Mouse (Mus musculus) cerebellum, adult 9-11 months (tissue): ENCODE data around the gene Mdga2.

Experiments used
- DNase-seq: peaks from one replicate; pipeline ENCODE4 v3.0.0; 2022

Gene Mdga2

DNA sequence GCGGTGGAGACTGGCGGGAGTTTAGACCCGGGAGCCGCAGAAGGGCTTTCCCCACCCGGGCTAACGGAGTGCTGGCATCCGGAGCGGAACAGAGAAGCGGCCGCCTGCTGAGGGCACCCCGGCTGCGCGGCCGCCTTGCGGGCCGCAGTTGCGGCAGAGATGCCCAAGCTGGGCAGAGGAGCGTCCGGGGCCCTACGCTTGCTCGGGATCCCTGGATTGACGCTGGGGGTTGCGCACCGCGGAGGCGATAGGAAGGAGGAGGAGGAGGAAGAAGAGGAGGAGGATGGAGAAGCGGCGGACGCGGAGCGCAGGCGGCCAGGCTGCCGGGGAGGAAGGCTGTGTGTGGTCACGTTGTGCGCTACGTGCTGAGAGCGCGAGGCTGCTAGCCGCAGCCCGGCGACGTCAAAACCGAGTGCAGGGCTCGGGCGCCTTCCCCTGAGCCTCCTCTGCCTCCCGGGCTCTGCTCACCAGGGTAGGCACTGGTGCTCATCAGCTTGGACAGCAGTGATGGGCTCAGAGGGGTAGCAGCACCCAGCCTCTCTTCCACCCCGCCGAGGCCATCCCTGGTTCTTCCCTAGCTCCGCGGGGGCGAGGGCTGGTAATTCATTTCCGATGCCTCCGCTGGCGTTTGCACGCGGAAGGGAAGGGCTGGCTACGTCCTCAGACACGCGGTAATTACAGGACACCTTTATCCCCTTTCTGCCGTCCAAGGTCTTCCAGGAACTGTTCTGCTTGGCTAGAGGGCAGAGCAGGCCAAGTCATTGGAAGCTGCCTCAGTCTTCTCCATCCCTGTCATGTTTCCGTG, at the start of gene Mdga2:
Gene Mdga2 (minus strand): TSS at position 329 of the 805 bp plus-strand sequence.
- peak; percentile 40 for DNase-seq

- no peak for DNase-seq
These were observed 45.1 kb upstream of the Mdga2 start for GRCm38 (mm10) chr12:67267409-67267808.

DNA sequence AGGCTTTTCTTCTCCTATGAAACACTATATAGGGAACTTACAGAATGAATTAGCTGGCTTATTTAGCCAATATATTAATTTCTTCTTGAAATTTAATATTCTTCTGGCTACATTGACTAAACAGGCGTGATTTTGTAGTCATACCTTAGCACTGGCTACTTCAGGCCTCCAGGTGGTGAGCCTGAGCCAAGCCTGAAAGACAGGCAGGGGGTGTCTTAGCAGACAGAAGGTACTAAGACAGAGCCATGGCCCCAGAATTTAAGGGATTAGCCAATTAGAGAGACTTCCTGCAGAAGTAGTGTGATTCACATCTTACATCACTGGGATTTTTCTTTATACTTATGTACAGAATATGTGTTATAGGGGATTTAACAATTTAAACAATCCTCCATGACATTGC, 1.2 kb upstream of the Mdga2 start:
- DNase-seq: no peak

GRCm38 (mm10) chr12:67221329-67222220, 774 bp downstream of the Mdga2 start:
- DNase-seq: peak; percentile 41

GRCm38 (mm10) chr12:67220641-67221231, 1.6 kb downstream of the Mdga2 start:
- peak; percentile 25 for DNase-seq

GRCm38 (mm10) chr12:67220041-67220440, 2.3 kb downstream of the Mdga2 start:
- DNase-seq: peak; percentile 5

GRCm38 (mm10) chr12:67219564-67219963, 2.8 kb downstream of the Mdga2 start:
- DNase-seq: no peak

- DNase-seq: no peak
These were observed 9.5 kb downstream of the Mdga2 start for GRCm38 (mm10) chr12:67212801-67213200.

DNA sequence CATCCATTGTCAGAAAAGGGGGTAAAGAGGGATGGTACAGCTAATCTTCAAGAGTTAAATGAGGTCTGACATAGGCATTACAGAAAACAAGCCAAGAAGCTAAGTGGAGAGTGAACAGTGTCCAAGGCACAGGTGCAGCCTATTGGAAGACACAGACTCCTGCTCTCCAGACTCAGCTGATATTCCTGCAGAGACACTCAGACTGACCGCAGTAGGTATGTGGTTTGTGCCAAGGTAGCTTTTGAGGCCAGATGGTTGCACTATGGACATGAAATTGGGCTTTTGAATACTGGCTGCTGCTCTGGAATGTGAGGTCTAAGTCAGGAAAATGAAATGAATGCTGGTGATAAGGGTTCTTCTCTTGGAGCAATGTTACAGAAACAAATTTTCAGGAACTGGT, 44.2 kb downstream of the Mdga2 start:
- DNase-seq: peak; percentile 82

GRCm38 (mm10) chr12:67156569-67157237, 65.6 kb downstream of the Mdga2 start:
- no peak for DNase-seq

GRCm38 (mm10) chr12:67153077-67153476, 69.3 kb downstream of the Mdga2 start:
- no peak for DNase-seq

DNA sequence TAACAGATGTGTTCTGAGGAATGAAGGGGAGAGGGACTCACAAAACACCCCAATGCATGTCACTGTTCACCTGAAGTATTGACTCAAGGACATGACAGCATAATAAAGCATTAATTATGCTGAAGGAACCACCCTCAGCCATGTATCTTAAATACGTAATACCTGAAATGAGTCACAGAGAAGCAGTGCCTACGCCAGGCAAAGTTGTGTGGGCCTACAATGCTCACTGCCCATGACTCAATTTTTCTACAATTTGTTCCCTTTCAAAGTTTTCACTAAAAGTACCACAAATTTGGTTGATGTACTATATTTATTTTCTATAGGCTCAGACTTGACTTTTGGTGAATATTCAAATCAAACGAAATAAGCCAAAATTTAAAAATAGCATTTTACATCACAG, 80.7 kb downstream of the Mdga2 start:
- DNase-seq: no peak

- no peak for DNase-seq
These were observed 82.2 kb downstream of the Mdga2 start for GRCm38 (mm10) chr12:67140131-67140530.

DNA sequence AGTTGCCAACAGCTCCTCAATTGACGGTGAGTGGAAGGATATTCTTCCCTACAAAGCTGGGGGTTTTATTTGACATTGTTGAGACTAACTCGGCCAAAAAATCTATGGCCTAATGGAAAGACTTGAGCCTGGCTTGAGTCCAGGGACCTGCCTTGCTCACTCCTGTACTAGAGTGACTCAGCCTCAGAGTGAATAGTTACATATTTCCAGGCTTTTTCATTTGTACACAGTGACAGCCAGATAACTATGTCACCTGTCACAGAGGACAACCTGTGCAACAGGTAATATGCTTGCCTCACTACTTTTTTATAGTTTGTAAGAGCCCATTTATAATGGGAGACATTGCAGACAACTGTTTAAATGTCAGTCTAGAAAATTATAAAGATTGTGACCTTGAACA, 94.9 kb downstream of the Mdga2 start:
- no peak for DNase-seq

GRCm38 (mm10) chr12:67123874-67124273, 98.5 kb downstream of the Mdga2 start:
- DNase-seq: no peak

DNA sequence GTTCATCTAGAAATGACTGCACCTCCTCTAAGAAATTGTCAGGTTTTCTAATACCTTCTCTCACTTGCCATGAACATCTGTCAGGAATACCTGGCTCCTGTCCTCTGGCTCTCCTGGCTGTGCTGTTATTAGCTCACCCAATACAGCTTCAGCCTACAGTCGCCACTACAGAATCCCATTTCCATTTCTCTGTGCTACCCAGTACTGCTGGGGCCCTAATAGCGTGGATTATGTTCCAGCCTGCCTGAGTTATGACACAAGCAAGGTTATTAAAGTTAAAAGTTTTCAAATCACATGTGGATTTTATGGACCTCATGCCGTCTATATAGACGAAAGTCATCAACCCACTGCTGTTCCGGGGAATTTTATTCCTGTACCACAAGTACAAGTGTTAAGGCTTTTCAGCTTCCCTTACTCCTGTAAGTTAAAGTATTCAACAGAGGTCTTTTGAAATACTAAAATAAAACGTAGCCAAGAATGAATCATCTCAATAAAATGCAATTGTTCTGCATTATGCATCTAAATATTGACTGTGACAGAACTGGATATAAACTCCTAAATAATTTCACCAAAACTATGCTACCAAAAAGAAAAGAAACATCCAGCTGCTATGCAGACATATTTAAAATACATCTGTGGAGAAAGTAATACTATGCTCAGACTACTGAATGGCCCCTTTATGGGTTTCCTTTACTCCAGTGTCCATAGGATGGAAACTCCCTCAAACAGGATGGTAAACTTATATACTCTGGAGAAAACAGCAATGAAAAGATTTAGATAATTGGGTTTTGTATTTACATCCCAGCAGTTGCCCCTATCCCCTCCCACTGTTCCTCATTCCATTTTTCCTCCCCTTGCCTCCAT, 103.5 kb downstream of the Mdga2 start:
- no peak for DNase-seq

DNA sequence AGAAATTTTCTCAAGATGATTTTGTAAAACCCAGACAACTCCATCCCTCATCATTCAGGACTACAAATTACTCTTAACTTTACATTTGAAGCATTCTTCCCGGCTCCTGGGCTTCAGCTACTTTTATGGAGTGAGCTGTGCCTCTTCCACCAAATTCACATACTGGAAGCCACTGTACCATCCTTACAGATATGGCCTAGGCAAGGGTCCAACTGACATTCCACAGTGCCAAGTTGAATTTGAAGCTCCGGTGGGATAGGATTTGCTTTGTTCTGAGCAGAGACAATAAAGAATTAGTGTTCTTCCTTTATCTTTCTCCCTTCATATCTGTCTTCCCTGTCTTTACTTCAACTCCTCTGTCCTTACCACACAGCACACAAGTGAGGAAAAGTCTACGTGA, 118.2 kb downstream of the Mdga2 start:
- DNase-seq: no peak

- no peak for DNase-seq
These were observed 127.9 kb downstream of the Mdga2 start for GRCm38 (mm10) chr12:67094414-67094813.

- no peak for DNase-seq
These were observed 131.9 kb downstream of the Mdga2 start for GRCm38 (mm10) chr12:67090420-67090965.

DNA sequence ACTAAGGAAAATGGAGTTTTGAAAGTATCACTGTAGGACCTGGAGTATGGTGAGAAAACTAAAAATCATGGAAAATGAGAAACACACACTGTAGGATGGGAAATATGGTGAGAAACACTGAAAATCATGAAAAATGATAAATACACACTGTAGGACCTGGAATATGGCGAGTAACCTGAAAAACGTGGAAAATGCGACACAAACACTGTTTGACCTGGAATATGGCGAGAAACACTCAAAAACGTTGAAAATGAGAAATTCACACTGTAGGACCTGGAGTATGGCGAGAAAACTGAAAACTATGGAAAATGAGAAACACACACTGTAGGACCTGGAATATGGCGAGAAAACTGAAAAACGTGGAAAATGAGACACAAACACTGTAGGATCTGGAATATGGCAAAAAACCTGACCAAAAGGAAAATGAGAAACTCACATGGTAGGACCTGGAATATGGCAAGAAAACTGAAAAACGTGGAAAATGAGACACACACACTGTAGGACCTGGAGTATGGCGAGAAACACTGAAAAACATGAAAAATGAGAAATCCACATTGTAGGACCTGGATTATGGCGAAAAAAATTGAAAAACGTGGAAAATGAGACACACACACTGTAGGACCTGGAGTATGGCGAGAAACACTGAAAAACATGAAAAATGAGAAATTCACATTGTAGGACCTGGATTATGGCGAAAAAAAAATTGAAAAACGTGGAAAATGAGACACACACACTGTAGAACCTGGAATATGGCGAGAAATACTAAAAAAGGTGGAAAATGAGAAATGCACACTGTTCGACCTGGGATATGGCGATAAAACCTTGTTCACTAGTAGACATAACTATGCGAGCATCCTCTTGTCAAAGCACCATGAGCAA, 163.0 kb downstream of the Mdga2 start:
- no peak for DNase-seq

- DNase-seq: no peak
These were observed 165.7 kb downstream of the Mdga2 start for GRCm38 (mm10) chr12:67056621-67057020.
